Mouse (Mus musculus) ES-E14 (cell line): ENCODE data around the gene Dbh. TPM values are rescaled to one million over a fixed set of nuclear protein-coding genes. Genes with fewer than 3 reads are reported as not detected.

ENCODE experiments used
- DNase-seq: peaks from one replicate; pipeline ENCODE4 v3.0.0-alpha.2; 2013; ENCODE audit warnings: low read depth, low spot score
- H3K27ac ChIP-seq: 2 replicates; pipeline ENCODE4 v1.5.1; 2012; ENCODE audit warnings: low read depth, mild to moderate bottlenecking, low read length, moderate library complexity, mixed read lengths; ENCODE audit not compliant: poor library complexity, insufficient read depth, severe bottlenecking
- H3K36me3 ChIP-seq: 2 replicates; pipeline ENCODE4 v1.6.1; 2012; ENCODE audit warnings: mild to moderate bottlenecking, low read length, moderate library complexity, mixed read lengths; ENCODE audit not compliant: control insufficient read depth, poor library complexity, insufficient read depth, severe bottlenecking
- H3K4me1 ChIP-seq, 2 experiments: fragments of 150-350 bp in 1 of 2; sonication (generic) in 1 of 2; 2 replicates each; pipeline ENCODE4 v1.6.1; 2012; ENCODE audit warnings: low read length in 2 of 2, mild to moderate bottlenecking in 1 of 2, mixed read lengths in 1 of 2; ENCODE audit not compliant: control insufficient read depth in 2 of 2, insufficient read depth in 2 of 2, poor library complexity in 1 of 2
- H3K4me3 ChIP-seq, 2 experiments: fragments of 150-350 bp in 1 of 2; sonication (generic) in 1 of 2; 2 replicates each; pipeline ENCODE4 v1.5.1; 2012; ENCODE audit warnings: low read length in 2 of 2, low read depth in 1 of 2, mild to moderate bottlenecking in 1 of 2, mixed read lengths in 1 of 2; ENCODE audit not compliant: insufficient read depth in 1 of 2, poor library complexity in 1 of 2, severe bottlenecking in 1 of 2
- H3K9ac ChIP-seq: 2 replicates; pipeline ENCODE4 v1.6.1; 2012; ENCODE audit warnings: low read depth, mild to moderate bottlenecking, low read length, mixed read lengths; ENCODE audit not compliant: poor library complexity, insufficient read depth, severe bottlenecking
- H3K9me3 ChIP-seq: fragments of 150-350 bp; sonication (generic); 2 replicates; pipeline ENCODE4 v1.6.1; 2012; ENCODE audit warnings: low read depth, mild to moderate bottlenecking, low read length; ENCODE audit not compliant: control insufficient read depth, insufficient read depth
- CHD2 ChIP-seq: IDR thresholded peaks from 2 replicates; pipeline ENCODE4 v1.6.1; 2014; ENCODE audit warnings: mild to moderate bottlenecking, low read depth, low read length, inconsistent platforms
- HCFC1 ChIP-seq: IDR thresholded peaks from 2 replicates; pipeline ENCODE4 v1.6.1; 2012; ENCODE audit warnings: low read length, inconsistent platforms, borderline replicate concordance; ENCODE audit not compliant: insufficient read depth
- MAFK ChIP-seq: IDR thresholded peaks from 2 replicates; pipeline ENCODE4 v1.6.1; 2014; ENCODE audit warnings: mild to moderate bottlenecking, low read depth, low read length, inconsistent platforms; ENCODE audit not compliant: insufficient read depth
- ZC3H11A ChIP-seq: IDR thresholded peaks from 2 replicates; pipeline ENCODE4 v1.6.1; 2012; ENCODE audit warnings: low read depth, mild to moderate bottlenecking, inconsistent platforms, low read length, borderline replicate concordance
- ZNF384 ChIP-seq: IDR thresholded peaks from 2 replicates; pipeline ENCODE4 v1.6.1; 2012; ENCODE audit warnings: low read depth, low read length, inconsistent platforms
- in situ Hi-C, 2 experiments: fragments of 600-800 bp; cut with MboI; formaldehyde crosslinking; loops; one replicate each; pipeline ENCODE4 v1.15.1; 2025; ENCODE audit warnings: low sequenced_read_pairs in 2 of 2, inconsistent platforms in 1 of 2; ENCODE audit not compliant: unreplicated experiment in 2 of 2
- total RNA-seq: library from RNA; depleted of rRNA; stranded (reverse); fragments of 300-350 nt; gene quantifications from 2 replicates; pipeline ENCODE4 v1.2.3, GENCODE M21; 2012

Gene Dbh
- total RNA-seq, 1 experiment, result not detected

DNA sequence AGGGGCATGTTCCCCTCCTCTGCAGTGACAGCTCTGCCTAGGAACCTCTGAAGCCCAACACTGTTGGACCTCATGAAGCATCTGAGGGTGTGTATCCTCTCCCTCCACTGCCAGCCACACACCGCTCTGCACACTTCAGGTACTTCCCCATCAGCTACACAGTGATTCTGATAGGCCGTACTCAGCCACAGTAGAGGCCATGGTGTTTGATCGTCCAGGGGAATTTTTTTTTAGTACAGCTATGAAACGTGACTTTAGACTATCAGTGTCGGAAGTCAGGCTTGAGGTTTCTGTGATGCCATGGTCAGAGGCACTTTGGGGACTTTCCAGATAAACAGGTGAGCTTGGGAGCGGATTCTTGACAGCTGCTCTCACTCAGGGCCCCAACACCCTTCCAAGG lies 22.5 kb downstream of the Dbh start:
- no peak for DNase-seq
- no peak for TF ChIP-seq HCFC1
- TF ChIP-seq ZC3H11A, result no peak
- TF ChIP-seq ZNF384, result no peak
- Histone ChIP-seq H3K27ac (no peak overlapping the region), H3K4me3 (no peak overlapping the region), H3K36me3 (no peaks in the 10 kb centered on the region), H3K9me3 (no peaks in the 10 kb centered on the region), H3K9ac (no peak overlapping the region), H3K4me1 (no peaks in the 10 kb centered on the region)
- in situ Hi-C loops, result no loop called here

DNA sequence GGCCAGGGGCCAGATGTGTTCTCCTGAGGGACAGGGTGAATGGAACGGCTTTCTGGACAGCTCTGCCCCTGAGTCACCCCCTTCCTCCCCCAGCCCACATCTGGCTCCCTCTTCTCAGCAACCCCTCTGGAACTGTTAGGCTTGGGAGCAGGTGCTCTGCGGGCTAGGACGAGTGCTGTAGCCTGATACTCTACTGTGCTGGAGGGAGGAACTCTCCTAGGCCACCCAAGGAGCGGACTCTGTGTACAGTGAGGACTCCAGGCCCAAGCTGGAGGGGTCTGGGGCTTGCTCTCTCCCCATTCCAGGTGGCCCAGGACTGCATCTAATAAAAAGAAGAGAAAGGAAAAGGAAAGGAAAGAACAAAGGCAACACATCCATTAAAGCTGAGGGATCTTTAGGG lies 25.0 kb downstream of the Dbh start:
- H3K4me3 ChIP-seq, result no peak overlapping the region
- no peaks in the 10 kb centered on the region for H3K4me1 ChIP-seq
- no peaks in the 10 kb centered on the region for H3K9me3 ChIP-seq
- H3K27ac ChIP-seq, result no peak overlapping the region
- DNase-seq, result no peak
- TF ChIP-seq HCFC1, result no peak
- no peak for TF ChIP-seq CHD2
- TF ChIP-seq MAFK, result no peak
- TF ChIP-seq ZC3H11A, result no peak
- TF ChIP-seq ZNF384, result no peak
- in situ Hi-C loops, result no loop called here
- H3K9ac ChIP-seq, result no peak overlapping the region
- H3K36me3 ChIP-seq, result no peaks in the 10 kb centered on the region

DNA sequence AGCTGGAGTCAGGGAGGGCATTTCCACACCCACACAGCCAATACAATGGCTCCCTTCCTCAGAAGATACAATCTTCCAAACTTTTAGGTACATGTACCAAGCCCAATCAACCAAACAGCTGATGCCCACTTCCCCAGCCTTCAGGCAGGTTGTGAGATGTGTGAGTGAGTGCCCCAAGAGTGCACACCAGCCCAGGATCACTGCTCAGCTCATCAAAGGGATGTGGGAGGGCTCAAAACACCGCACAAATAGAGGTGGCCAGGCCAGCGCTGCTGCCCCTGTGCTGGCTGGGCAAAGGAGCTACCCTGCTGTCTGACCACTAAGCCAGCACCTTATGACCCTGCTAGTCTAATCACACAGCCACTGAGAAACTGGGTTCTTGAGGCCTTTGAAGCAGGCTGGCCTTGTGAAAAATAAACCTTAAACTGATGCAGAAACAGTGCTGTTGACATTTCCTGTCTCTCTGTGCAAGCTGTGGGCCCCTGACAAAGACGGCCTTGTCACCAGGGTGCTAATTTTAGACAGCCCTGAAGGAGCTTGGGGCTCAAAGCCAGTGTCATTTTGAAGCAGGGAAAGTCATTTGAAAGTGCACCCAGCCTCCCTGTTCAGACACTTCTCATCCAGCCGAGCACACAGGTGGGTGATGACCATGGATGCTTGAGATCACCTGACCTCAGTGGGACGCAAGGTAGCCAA lies 33.7 kb downstream of the Dbh start:
- DNase-seq, result no peak
- Histone ChIP-seq H3K4me3 (no peak overlapping the region), H3K36me3 (no peaks in the 10 kb centered on the region), H3K9ac (no peak overlapping the region), H3K4me1 (no peaks in the 10 kb centered on the region), H3K27ac (no peak overlapping the region), H3K9me3 (no peaks in the 10 kb centered on the region)
- in situ Hi-C loops, result no loop called here
- TF ChIP-seq HCFC1 (no peak), MAFK (no peak), ZNF384 (no peak), CHD2 (no peak), ZC3H11A (no peak)

DNA sequence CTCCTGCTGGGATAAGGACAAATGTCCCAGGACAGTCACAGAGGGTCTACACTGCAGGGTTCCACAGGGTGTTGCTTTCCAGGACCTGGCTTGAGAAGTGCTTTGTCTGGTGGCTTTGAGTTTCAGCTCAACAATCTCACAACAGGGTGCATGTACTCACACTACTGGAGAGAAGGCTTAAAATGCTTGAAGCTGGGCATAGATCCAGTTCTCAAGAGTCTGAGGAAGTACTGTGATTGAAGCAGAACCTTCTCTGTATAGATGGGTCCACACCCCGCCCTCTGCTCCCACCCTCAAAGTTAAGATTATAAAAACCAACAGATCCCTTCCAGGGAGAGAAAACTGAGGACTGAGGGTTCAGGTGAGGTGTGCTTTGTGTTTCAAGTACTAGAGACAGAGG lies 35.6 kb downstream of the Dbh start:
- no peak overlapping the region for H3K9ac ChIP-seq
- in situ Hi-C loops, result no loop called here
- H3K36me3 ChIP-seq, result no peaks in the 10 kb centered on the region
- H3K4me1 ChIP-seq, result no peaks in the 10 kb centered on the region
- TF ChIP-seq HCFC1 (no peak), ZC3H11A (no peak), ZNF384 (no peak), CHD2 (no peak), MAFK (no peak)
- no peak for DNase-seq
- no peaks in the 10 kb centered on the region for H3K9me3 ChIP-seq
- H3K4me3 ChIP-seq, result no peak overlapping the region
- H3K27ac ChIP-seq, result no peak overlapping the region

DNA sequence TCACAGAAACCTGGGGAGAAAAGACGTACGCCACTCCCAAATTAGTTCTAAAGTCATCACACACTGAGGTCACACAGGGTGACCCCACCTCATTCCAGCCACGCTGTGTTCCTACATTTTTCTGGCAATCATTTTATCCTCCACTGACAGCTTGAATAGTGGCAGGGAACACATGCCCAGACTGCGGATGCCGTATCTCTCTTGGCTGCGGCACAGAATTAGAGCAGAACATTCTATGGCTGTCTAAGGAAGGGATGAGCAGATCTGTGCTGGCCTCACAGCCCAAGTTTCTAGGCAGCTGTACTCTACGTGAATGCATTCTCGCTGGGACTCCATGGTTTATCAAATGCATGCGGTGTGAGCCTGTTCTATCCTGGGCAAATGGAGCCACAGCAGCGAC lies 40.6 kb downstream of the Dbh start:
- in situ Hi-C loops, result no loop called here
- no peak overlapping the region for H3K4me3 ChIP-seq
- no peak for DNase-seq
- no peak overlapping the region for H3K27ac ChIP-seq
- H3K9me3 ChIP-seq, result no peaks in the 10 kb centered on the region
- H3K4me1 ChIP-seq, result no peaks in the 10 kb centered on the region
- TF ChIP-seq HCFC1, result no peak
- no peak for TF ChIP-seq ZNF384
- H3K36me3 ChIP-seq, result no peaks in the 10 kb centered on the region
- no peak overlapping the region for H3K9ac ChIP-seq
